Mouse (Mus musculus): ENCODE data around the gene Bace1. TPM values are rescaled to one million over a fixed set of nuclear protein-coding genes. Genes with fewer than 3 reads are reported as not detected.

Bace1 gene
- 35.2 and 38.8 TPM in 2 replicates for polyA plus RNA-seq (2015; fragmentation: Nextera tagmentation; extraction: Ambion mirVana)

DNA sequence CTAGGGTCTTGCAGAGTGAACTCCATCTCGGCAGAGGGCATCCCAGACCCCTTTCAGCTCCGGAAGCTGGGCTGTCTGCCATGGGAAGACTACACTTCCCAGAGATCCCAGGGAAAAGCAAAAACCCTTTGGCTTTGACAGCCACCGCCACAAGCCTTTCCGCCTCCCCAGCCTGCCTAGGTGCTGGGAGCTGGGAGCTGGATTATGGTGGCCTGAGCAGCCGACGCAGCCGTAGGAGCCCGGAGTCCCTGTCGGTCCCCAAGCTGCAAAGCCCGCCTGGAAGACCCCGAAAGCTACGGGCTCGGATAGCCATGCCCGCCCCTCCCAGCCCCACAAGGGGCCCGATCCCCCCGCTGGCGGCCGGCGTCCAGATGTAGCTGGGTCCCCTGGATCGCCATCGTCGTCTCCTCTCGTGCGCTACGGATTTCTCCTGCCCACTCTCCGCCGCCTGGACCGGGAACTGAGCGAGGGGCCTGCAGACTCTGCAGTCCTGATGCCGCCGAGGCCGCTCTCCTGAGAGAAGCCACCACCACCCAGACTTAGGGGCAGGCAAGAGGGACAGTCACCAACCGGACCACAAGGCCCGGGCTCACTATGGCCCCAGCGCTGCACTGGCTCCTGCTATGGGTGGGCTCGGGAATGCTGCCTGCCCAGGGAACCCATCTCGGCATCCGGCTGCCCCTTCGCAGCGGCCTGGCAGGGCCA, at the start of gene Bace1:
Gene Bace1 (plus strand): TSS at position 147 of the 705 bp plus-strand sequence.
- 0% methylated on average over 40 of the region's 40 CpGs for WGBS
- H3K36me3 ChIP-seq (ENCODE audit: insufficient read depth, low read length), result no peaks in the 10 kb centered on the region
- peak within 1 kb of the TSS; percentile 96 for H3K4me2 ChIP-seq (replicated peaks; ENCODE audit: low read depth, low read length)
- no peaks in the 10 kb centered on the region for H3K9me3 ChIP-seq (ENCODE audit: low read length)
- no peaks in the 10 kb centered on the region for H3K27me3 ChIP-seq (ENCODE audit: insufficient read depth, low read length)
- peak within 1 kb of the TSS; percentile 94 for H3K4me3 ChIP-seq (ENCODE audit: low read length)
- ATAC-seq (ENCODE audit: low FRiP score, low TSS enrichment), result peak; percentile 90
- H3K27ac ChIP-seq (ENCODE audit: low read length), result peak within 1 kb of the TSS; percentile 32; the same call in 1 of the 2 replicates
- peak within 1 kb of the TSS; percentile 86 for H3K9ac ChIP-seq (replicated peaks; ENCODE audit: low read length)
- peaks cover 32% of the 10 kb centered on the region for H3K4me1 ChIP-seq (ENCODE audit: insufficient read depth, low read length)

DNA sequence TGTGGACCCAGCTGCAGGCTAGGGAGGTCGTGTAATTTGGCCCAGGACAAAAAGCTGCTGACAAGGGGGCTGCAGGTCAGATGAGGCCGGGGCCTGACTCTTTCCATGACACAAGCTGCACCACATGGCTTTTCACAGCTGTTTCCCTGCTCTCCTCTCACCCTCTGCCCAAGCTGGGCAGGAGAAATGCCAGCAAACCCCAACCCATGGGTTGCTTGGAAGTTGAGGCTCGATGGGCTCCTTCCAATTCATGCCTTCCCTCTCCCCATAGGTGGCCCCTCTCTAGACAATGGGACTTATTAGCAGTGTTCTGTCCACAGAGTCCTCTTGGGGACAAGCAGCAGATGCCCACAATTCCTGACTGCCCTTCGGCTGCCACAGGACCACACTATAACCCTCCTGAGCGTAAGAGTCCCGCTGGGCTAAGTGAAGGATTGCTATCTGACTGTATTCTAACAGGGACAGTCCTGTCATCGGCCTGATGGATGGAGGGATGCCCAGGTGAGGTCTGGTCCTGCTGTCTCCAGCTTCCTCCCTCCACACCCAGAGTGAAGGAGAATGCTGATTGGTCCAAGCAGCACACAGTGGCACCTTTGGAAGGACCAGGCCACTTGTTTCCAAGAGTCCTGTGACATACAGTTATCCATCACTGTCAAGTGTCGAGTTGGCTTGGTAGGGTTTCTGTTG, 46.8 kb upstream of the Bace1 start:
- H3K4me1 ChIP-seq (ENCODE audit: insufficient read depth, low read length), result peaks cover 8% of the 10 kb centered on the region
- ATAC-seq (ENCODE audit: low FRiP score, low TSS enrichment), result no peak
- H3K9ac ChIP-seq (replicated peaks; ENCODE audit: low read length), result no peak overlapping the region
- no peaks in the 10 kb centered on the region for H3K27me3 ChIP-seq (ENCODE audit: insufficient read depth, low read length)
- H3K36me3 ChIP-seq (ENCODE audit: insufficient read depth, low read length), result peaks cover 24% of the 10 kb centered on the region
- no peaks in the 10 kb centered on the region for H3K9me3 ChIP-seq (ENCODE audit: low read length)
- no peak overlapping the region for H3K4me2 ChIP-seq (replicated peaks; ENCODE audit: low read depth, low read length)
- WGBS, result 83% methylated on average over 8 of the region's 8 CpGs
- no peak overlapping the region for H3K27ac ChIP-seq (ENCODE audit: low read length)
- H3K4me3 ChIP-seq (ENCODE audit: low read length), result no peak overlapping the region

DNA sequence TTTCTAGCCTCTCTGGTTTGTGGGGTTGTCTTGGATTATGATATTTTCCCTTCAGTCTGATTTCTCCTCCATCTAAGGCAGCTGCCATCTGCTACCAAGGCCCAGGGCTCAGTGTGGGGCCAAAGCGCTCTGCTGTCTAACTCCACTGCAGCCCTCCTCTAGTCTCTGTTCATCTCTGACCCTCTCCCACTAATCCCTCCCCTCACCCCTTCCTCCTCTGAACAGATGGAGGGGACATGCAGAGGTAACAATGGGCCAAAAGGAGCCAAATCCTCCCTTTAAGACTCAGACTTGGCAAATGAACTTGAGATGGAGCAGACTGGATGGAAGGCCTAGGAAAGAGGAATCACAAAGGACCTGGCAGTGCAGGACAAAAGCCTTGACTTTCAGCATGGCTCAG, 46.1 kb upstream of the Bace1 start:
- peaks cover 24% of the 10 kb centered on the region for H3K36me3 ChIP-seq (ENCODE audit: insufficient read depth, low read length)
- WGBS, result 95% methylated on average over 1 of the region's 1 CpGs

DNA sequence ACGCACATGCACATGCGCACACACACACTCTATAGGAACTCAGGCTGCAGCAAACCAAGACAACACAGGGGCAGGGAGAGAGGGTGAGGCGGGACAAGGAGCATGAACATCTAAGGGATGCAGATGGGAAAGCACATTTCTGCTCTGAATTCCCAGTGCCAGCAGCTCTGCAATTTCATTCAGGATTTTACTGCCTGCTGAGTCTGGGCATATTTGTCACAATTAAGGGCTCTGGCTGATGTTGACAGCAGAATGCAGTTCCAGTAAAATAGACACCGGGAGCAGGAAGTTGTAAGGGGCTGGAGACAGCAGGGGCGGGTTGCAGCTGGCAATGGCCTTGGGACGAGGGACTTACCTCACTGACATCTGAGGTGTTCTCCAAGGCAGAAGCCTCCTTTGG, 44.7 kb upstream of the Bace1 start:
- no peak for ATAC-seq (ENCODE audit: low FRiP score, low TSS enrichment)
- peaks cover 24% of the 10 kb centered on the region for H3K36me3 ChIP-seq (ENCODE audit: insufficient read depth, low read length)
- H3K27ac ChIP-seq (ENCODE audit: low read length), result no peak overlapping the region
- H3K4me2 ChIP-seq (replicated peaks; ENCODE audit: low read depth, low read length), result no peak overlapping the region
- peaks cover 6% of the 10 kb centered on the region for H3K4me1 ChIP-seq (ENCODE audit: insufficient read depth, low read length)
- H3K4me3 ChIP-seq (ENCODE audit: low read length), result no peak overlapping the region
- no peaks in the 10 kb centered on the region for H3K27me3 ChIP-seq (ENCODE audit: insufficient read depth, low read length)
- H3K9me3 ChIP-seq (ENCODE audit: low read length), result no peaks in the 10 kb centered on the region
- H3K9ac ChIP-seq (replicated peaks; ENCODE audit: low read length), result no peak overlapping the region
- WGBS, result 81% methylated on average over 6 of the region's 6 CpGs

More for the DNA sequence above, 46.1 kb upstream of the Bace1 start:
- no peaks in the 10 kb centered on the region for H3K27me3 ChIP-seq (ENCODE audit: insufficient read depth, low read length)
- H3K4me2 ChIP-seq (replicated peaks; ENCODE audit: low read depth, low read length), result no peak overlapping the region
- ATAC-seq (ENCODE audit: low FRiP score, low TSS enrichment), result no peak
- no peaks in the 10 kb centered on the region for H3K9me3 ChIP-seq (ENCODE audit: low read length)
- H3K27ac ChIP-seq (ENCODE audit: low read length), result no peak overlapping the region
- no peak overlapping the region for H3K9ac ChIP-seq (replicated peaks; ENCODE audit: low read length)
- no peak overlapping the region for H3K4me3 ChIP-seq (ENCODE audit: low read length)
- H3K4me1 ChIP-seq (ENCODE audit: insufficient read depth, low read length), result peaks cover 8% of the 10 kb centered on the region

DNA sequence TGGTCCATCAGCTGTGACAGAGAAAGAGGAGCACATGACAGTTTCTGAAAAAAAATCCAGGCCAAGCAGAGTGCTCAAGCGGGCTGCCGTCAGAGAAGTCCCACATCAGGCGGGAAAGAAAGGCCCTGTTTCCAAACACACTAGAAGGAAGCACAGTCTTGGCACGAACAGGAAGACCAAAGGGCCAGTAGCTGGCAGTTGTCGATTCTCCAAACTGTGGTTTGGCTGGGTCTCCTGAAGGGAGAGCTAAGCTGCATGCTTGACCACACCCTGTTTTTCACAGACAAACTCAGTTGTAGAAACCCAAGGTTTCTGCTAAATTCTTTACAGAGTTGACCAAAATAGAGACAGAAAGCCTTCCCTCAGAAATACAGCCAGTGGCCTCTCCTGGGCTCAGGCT, 42.7 kb upstream of the Bace1 start:
- no peak for ATAC-seq (ENCODE audit: low FRiP score, low TSS enrichment)
- 88% methylated on average over 5 of the region's 5 CpGs for WGBS
- H3K9me3 ChIP-seq (ENCODE audit: low read length), result no peaks in the 10 kb centered on the region
- H3K4me1 ChIP-seq (ENCODE audit: insufficient read depth, low read length), result peaks cover 13% of the 10 kb centered on the region
- no peak overlapping the region for H3K27ac ChIP-seq (ENCODE audit: low read length)
- no peak overlapping the region for H3K4me3 ChIP-seq (ENCODE audit: low read length)
- H3K9ac ChIP-seq (replicated peaks; ENCODE audit: low read length), result no peak overlapping the region
- no peak overlapping the region for H3K4me2 ChIP-seq (replicated peaks; ENCODE audit: low read depth, low read length)
- H3K27me3 ChIP-seq (ENCODE audit: insufficient read depth, low read length), result no peaks in the 10 kb centered on the region
- H3K36me3 ChIP-seq (ENCODE audit: insufficient read depth, low read length), result peaks cover 17% of the 10 kb centered on the region; the same call in 1 of the 2 replicates

DNA sequence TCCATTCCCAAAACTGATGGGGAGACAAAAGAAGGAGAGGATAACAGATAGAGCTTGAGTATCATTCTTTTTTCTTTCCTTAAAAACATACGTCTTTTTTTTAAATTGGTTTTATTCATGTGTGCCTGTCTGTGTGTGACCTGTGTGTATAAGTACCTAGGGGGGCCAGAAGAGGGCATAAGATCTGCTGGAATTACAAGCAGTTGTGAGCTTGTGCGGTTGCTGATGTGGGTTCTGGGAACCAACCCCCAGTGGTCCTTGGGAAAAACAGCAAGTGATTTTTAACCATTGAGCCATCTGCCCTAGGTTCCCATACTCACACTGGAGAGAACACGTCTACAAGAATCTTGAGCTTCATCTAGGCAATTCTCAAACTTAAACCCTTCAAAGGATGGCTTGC, 41.1 kb upstream of the Bace1 start:
- peaks cover 13% of the 10 kb centered on the region for H3K4me1 ChIP-seq (ENCODE audit: insufficient read depth, low read length)
- no peak overlapping the region for H3K4me2 ChIP-seq (replicated peaks; ENCODE audit: low read depth, low read length)
- H3K4me3 ChIP-seq (ENCODE audit: low read length), result no peak overlapping the region
- no peak for ATAC-seq (ENCODE audit: low FRiP score, low TSS enrichment)
- H3K27ac ChIP-seq (ENCODE audit: low read length), result no peak overlapping the region
- peaks cover 21% of the 10 kb centered on the region for H3K36me3 ChIP-seq (ENCODE audit: insufficient read depth, low read length)
- H3K9ac ChIP-seq (replicated peaks; ENCODE audit: low read length), result no peak overlapping the region
- 81% methylated on average over 3 of the region's 3 CpGs for WGBS
- no peaks in the 10 kb centered on the region for H3K27me3 ChIP-seq (ENCODE audit: insufficient read depth, low read length)
- H3K9me3 ChIP-seq (ENCODE audit: low read length), result no peaks in the 10 kb centered on the region

DNA sequence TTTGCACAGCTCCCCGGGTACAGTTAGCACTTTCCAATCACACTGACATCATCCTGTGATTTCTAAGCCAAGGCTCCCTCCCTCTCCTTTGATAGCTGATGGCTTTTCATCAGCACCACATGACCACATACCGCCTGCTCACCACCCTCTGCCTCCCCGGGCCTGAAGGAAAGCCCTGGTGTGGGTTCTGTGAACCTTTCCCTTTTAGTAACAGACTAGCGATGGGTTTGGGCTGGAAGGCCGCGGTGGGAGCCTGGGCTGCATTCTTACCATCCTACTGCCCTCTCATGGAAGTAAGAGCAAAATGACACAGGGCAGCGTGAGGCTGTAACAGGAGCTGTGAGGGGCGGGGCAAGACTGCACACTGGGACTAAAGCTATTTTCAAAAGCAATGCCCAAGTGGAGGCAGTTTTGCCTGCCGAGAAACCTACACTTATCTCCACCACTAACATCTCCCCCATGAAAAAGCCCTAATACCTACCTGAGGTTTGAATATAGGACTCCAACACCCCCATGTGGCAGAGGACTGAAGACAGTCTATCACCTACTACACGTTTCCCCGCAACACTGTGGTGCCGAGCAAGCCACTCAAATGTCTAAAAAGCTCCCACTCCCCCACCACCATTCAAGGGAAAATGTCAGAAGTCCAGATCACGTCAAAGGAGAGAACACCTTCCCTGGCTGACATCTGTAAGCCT, 39.8 kb upstream of the Bace1 start:
- H3K27ac ChIP-seq (ENCODE audit: low read length), result no peak overlapping the region
- H3K4me2 ChIP-seq (replicated peaks; ENCODE audit: low read depth, low read length), result peak overlapping the region; percentile 41; the same call in 1 of the 2 replicates
- ATAC-seq (ENCODE audit: low FRiP score, low TSS enrichment), result peak; percentile 86
- peak overlapping the region; percentile 44 for H3K9ac ChIP-seq (replicated peaks; ENCODE audit: low read length)
- H3K4me3 ChIP-seq (ENCODE audit: low read length), result no peak overlapping the region
- 14% methylated on average over 13 of the region's 13 CpGs for WGBS
- peaks cover 13% of the 10 kb centered on the region for H3K4me1 ChIP-seq (ENCODE audit: insufficient read depth, low read length)
- peaks cover 12% of the 10 kb centered on the region for H3K36me3 ChIP-seq (ENCODE audit: insufficient read depth, low read length)
- H3K9me3 ChIP-seq (ENCODE audit: low read length), result no peaks in the 10 kb centered on the region
- H3K27me3 ChIP-seq (ENCODE audit: insufficient read depth, low read length), result no peaks in the 10 kb centered on the region

DNA sequence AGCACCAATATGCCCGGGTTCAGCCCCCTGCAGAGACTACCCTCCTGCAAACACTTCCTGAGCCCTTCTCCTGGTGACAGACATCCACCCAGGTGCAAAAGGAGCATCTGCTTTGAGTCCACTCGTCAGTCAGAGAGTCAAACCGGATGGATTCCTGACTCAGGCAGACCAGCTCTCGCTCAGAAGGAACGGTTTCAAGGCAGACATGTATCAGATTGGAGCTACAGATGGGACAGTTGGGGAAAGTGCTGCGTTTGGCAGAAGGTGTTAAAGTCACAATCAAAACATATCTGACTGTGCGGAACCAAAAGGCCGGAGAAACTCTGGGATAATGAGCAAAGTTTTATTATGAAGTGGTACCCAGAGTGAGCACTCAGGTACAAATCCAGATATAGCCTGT, 39.0 kb upstream of the Bace1 start:
- Histone ChIP-seq H3K27me3 (ENCODE audit: insufficient read depth, low read length) (no peaks in the 10 kb centered on the region), H3K9ac (replicated peaks; ENCODE audit: low read length) (no peak overlapping the region), H3K4me3 (ENCODE audit: low read length) (no peak overlapping the region), H3K9me3 (ENCODE audit: low read length) (no peaks in the 10 kb centered on the region), H3K4me2 (replicated peaks; ENCODE audit: low read depth, low read length) (no peak overlapping the region), H3K36me3 (ENCODE audit: insufficient read depth, low read length) (peaks cover 10% of the 10 kb centered on the region), H3K27ac (ENCODE audit: low read length) (no peak overlapping the region), H3K4me1 (ENCODE audit: insufficient read depth, low read length) (peaks cover 13% of the 10 kb centered on the region)
- 60% methylated on average over 8 of the region's 8 CpGs for WGBS
- ATAC-seq (ENCODE audit: low FRiP score, low TSS enrichment), result no peak

DNA sequence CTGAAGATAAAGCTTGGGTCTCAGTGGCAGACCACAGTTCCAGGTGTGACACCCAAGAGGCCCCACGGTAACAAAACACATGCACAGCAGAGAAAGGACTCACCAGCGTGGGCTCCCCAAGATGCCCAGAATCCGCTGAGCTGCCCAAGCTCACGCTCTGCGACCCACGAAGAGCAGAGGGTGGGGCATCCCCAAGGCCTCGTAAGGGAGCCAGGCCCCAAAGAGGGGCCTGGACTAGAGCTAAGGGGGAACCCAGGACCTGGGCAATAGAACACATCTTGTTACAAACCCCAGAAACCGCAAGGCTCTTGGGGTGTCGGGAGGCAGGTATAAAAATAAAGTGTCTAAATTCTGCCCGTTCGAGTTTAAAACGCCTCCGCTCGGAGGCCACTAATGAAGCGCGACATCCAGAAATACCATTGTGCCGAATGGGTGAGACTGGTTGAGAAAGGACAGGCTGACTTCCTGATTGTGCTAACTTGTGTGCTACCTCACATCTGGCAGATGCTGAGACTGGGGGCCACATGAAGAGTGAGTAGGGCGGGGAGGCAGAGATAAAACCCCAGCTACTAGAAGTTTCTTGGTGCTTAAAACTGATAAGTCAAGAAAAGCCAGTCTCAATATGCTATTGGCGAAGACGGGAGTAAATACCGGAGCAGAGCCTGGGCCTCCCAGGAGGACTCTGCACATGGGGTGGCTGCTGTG, 35.2 kb upstream of the Bace1 start:
- H3K4me2 ChIP-seq (replicated peaks; ENCODE audit: low read depth, low read length), result no peak overlapping the region
- H3K27ac ChIP-seq (ENCODE audit: low read length), result no peak overlapping the region
- 53% methylated on average over 21 of the region's 21 CpGs for WGBS
- peaks cover 12% of the 10 kb centered on the region for H3K4me1 ChIP-seq (ENCODE audit: insufficient read depth, low read length)
- ATAC-seq (ENCODE audit: low FRiP score, low TSS enrichment), result no peak
- no peak overlapping the region for H3K9ac ChIP-seq (replicated peaks; ENCODE audit: low read length)
- H3K9me3 ChIP-seq (ENCODE audit: low read length), result no peaks in the 10 kb centered on the region
- peaks cover 23% of the 10 kb centered on the region for H3K36me3 ChIP-seq (ENCODE audit: insufficient read depth, low read length)
- H3K27me3 ChIP-seq (ENCODE audit: insufficient read depth, low read length), result no peaks in the 10 kb centered on the region
- no peak overlapping the region for H3K4me3 ChIP-seq (ENCODE audit: low read length)
